Mouse (Mus musculus) gastrocnemius, postnatal 14 days (tissue): ENCODE data around the gene Mapkapk2. TPM values are rescaled to one million over a fixed set of nuclear protein-coding genes. Genes with fewer than 3 reads are reported as not detected.

Source experiments
- DNase-seq: peaks from one replicate; pipeline ENCODE4 v3.0.0; 2021; ENCODE audit warnings: mixed read lengths
- intact Hi-C: fragments of 180-260 bp; cut with DNase I; formaldehyde crosslinking; loops from one replicate; pipeline ENCODE4 v1.15.1; 2025; ENCODE audit warnings: low total_unique reads
- total RNA-seq, 2 experiments: library from RNA; stranded (reverse); gene quantifications; 2 replicates each; pipeline ENCODE4 v1.2.3; 2021

Gene Mapkapk2
- total RNA-seq, 2 experiments from 2014 or later: 151 to 154 TPM

DNA sequence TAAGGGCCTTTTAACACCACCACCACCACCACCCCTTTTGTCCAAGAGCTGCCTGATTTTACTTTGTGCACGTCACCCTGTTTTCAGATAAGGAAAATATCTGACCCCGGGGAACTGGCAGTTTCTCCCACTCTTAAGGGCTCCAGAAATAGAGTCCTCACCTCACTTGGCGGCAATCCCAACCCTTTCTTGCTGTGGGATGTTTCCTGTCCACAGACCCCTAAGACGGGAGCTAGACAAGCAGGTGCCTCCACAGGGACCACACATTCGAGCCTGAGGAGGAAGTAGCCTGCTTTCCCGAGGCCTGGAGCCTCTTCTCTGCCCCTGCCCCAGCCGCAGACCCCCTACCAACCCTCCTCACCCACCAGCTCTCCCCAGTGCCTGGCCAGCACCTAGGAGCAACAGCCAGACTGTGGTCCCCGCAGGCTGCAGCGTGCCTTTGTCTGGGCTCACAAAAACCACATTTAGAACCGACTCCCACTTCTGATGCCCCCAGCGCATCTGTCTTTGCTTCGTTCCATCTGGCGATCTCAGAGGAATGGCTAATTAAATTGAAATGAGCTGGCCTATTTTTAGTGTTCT, 18.9 kb upstream of the Mapkapk2 start:
- DNase-seq: no peak
- intact Hi-C loops: loop anchor here (5.0 kb wide), 2 partner anchors 36 to 146 kb away; partner anchors contain the start of gene Eif2d

GRCm38 (mm10) chr1:131115932-131116331, 18.3 kb upstream of the Mapkapk2 start:
- intact Hi-C loops: loop anchor here (5.0 kb wide), 2 partner anchors 36 to 146 kb away; partner anchors contain the start of gene Eif2d

DNA sequence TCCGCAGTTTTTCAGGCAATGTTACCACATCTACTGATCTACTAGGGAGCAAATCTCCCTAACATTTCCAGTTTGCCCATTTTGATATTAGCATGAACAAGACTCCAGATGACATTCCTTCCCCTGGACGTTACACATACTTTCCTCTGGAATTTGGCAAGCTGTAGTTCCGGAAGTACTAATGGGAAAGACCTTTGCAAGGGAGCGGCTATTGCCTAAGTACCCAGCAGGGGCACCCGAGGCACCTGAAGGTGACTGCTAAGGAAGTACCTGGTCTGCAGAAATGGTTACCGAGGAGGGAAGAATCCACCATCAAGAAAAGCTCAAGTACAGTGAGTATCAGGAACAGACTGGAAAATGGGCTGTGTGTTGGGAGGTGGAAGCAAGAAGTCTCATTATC, 14.9 kb upstream of the Mapkapk2 start:
- intact Hi-C loops: no loop called here
- DNase-seq: peak; percentile 31

More at GRCm38 (mm10) chr1:131115932-131116331, 18.3 kb upstream of the Mapkapk2 start:
- peak; percentile 57 for DNase-seq

DNA sequence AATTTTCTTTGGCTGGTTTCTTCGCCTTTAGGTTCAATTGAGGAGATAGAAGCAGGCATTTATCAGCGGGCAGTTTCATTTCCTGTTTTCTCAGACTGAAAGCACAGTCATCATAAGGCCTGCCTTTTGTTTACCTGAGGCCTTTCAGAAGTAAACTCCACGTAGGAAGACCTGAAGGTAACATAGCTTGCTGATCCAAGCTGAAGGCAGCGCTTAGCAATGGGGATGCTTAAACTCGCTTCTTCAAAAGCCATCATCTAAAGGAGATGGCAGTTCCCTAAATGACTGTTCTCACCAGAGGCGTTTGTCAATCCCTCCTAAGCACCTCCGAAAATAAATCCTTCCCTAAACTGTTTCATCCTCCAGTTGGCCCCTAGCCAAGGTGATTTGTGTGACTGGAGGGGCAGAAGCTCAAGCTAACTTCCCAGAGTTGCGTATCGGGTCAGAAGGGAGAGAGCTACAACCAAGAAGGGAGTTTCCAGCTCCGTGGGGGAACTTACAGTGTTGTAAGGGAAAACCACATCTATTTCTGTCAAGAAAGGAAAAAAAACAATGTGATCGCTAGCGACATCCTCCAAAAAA, 13.0 kb upstream of the Mapkapk2 start:
- DNase-seq: peak; percentile 40

DNA sequence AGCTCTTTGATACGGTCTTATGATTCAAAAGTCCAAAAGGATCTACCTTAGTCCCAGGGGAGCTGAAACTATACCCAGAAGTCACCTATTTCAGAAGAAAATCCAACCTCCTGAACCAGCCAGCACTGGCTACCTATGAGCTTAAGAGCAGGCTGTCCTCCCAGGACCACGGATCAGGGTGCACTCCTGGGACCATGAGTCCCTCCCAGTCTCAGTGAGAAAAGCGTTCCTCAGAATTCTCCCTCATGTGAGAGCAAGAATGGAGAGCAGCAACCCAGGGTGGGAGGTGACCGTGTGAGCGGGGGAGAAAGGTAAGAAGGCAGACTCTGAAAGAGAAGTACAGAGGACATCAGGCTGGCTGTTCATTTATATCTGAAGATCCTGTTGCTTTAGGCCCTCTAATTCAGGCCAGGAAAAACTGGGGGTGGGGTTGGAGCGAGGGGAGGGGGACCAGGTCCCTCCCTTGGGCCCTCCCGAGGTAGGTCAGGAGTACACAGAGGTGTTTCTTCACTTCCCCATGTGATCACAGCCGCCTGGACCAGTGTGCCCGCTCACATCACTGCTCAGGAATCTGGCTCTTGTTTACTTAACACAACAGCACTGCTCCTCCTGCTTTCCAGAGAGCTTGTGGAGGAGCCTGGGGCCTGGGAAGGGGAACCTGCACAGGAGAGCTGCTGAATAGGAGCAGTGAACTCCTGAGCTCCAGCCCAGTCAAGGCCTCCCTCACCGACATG, 10.1 kb upstream of the Mapkapk2 start:
- intact Hi-C loops: no loop called here
- no peak for DNase-seq

More for the DNA sequence above, 13.0 kb upstream of the Mapkapk2 start:
- intact Hi-C loops: no loop called here

GRCm38 (mm10) chr1:131103776-131104424, 6.3 kb upstream of the Mapkapk2 start:
- intact Hi-C loops: no loop called here

DNA sequence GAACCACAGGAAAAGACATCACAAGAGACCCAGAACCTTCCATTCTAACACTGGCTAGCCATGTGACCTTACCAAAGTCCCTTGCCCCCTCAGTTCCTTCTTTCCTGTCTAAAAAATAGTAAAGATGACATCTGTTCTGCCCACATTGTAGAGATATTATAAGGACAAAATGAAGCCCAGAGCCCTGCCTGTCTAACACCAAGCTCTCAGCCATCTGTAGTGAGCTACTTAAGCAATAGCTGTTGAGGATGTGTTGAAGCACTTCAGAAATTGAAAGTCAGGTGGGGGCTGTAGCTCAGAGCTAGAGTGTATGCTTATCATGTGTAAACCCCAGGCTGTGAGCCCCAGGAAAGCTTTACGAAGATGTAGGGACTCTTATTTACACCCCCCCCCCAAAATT, 3.2 kb upstream of the Mapkapk2 start:
- intact Hi-C loops: no loop called here
- DNase-seq: no peak

More at GRCm38 (mm10) chr1:131103776-131104424, 6.3 kb upstream of the Mapkapk2 start:
- no peak for DNase-seq

DNA sequence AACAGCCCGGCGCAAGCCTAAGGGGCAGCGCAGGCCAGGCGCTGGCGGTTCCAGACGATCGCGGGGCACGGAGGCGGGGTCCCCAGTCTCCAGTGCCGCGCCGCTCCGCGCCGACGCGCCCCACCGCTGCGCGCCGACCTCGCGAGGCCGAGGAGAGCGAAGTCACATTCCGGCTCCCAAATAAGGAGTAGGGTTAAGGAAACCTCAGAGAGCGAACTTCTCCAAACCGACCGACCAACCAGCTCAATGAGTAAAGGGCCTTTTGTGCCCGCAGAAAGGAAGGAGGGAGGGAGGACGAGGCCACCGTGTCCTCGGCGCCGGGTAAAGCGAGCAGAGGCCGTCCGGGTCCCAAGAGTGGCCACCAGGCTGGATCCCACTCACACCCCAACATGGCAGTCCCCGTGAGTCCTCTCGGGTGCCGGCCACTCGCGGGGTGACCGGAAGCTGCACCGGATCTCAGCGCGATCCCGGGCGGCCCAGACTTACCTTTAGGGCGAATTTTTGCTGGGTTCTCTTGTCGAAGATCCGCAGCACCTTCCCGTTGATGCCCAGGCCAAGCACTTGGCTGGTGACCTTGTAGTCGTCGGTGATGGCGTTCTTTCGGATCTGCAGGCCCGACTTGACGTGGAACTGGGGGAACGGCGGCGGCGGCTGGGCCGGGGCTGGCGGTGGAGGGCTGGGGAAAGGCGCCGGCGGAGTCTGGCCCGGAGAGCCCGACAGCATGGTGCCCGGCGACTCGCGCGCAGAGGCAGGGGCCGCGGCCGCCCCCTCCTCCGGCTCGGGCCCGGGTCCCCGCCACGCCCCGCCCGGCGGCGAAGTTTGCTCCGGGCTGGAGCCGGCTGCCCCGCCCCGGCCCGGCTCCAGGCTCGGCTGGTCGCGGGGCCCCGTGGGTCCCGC, 575 bp downstream of the Mapkapk2 start:
- DNase-seq: peak; percentile 77
- intact Hi-C loops: no loop called here

DNA sequence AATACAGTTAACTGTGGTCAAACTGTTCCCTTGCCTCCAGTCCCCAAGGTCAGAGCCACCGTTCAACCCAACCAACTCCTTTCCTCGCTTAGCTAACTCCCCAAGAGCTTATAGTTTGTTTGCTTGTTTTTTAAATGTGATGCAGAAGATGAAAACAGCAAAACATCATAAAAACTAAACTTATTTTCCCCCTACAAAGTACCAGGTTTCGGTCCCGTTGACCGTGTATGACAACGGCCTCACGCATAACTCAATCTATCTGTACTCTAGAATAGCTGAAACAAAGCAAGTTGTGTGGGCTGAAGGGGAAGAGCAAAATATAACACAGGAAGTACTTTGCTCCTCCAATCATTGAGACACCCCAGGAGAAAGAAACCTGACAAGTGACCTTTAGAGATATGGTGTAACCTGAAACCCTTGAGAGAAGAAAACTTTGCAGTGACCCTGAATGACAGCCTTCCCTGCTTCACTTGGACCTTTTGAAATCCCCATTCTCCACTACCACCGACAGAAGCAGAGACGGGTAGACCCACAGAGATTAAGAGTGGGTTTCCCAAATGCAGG, 1.4 kb downstream of the Mapkapk2 start:
- no peak for DNase-seq
- intact Hi-C loops: no loop called here

DNA sequence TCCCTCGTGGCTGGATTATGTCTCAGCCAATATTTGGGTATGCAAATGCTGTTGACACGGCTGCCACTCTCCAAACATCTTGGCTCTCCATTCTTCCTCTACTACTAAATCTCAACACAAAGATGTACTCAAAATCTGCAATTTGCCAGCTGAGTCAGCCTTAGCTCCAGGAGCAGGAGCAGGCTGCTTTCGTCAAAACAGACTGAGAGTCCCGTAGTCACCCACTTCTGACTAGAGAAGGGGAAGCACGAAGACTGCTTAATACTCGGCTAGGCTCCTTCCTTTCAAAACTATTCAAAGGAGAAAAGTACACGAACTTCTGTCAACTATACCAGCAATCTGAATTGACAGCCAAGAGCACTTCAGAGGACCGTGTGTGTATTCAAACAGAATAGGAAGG, 2.1 kb downstream of the Mapkapk2 start:
- no peak for DNase-seq
- intact Hi-C loops: no loop called here

GRCm38 (mm10) chr1:131093889-131094288, 3.7 kb downstream of the Mapkapk2 start:
- intact Hi-C loops: no loop called here

GRCm38 (mm10) chr1:131092846-131093245, 4.8 kb downstream of the Mapkapk2 start:
- intact Hi-C loops: no loop called here
- DNase-seq: no peak

More at GRCm38 (mm10) chr1:131093889-131094288, 3.7 kb downstream of the Mapkapk2 start:
- no peak for DNase-seq

DNA sequence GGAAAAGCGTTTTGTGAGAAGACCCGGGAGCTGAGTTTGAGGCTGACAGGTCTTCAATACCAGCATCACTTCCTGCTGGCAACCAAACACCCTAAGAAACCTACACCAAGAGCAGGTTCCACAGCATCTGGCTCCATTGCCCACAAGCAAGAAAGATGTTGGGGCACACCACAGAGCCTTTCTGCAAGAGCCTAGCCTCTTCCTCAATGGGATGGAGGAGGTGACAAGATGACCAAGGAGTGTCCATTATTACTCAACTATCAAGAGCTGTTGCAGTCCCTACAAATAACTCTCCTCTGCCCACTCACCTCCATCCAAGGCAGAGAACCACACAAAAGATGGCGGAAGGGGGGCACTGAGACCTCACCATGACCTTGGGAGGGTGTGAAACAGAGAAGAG, 5.5 kb downstream of the Mapkapk2 start:
- intact Hi-C loops: no loop called here
- no peak for DNase-seq

GRCm38 (mm10) chr1:131091481-131091880, 6.1 kb downstream of the Mapkapk2 start:
- intact Hi-C loops: no loop called here

DNA sequence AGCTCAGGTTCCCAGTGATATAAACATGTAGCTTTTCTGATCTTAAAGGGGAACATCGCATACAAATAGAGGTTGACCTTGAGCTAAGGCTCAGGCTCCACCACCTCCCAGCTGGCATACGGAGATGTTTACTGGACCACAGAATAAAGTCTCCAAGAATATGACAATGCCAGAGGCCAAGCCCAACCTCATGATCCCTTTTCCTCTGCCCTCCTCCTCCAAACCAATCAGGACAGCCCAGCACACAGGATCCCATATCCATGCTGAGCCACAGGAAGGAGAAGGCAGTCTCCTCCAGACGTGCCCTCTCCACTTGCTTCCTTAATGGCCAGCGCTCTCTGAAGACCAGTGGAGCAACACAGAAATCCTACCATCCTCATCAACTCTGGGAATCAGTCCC, 6.7 kb downstream of the Mapkapk2 start:
- DNase-seq: no peak

More at GRCm38 (mm10) chr1:131091481-131091880, 6.1 kb downstream of the Mapkapk2 start:
- no peak for DNase-seq

GRCm38 (mm10) chr1:131090261-131090660, 7.4 kb downstream of the Mapkapk2 start:
- intact Hi-C loops: no loop called here
- peak; percentile 44 for DNase-seq

More for the DNA sequence above, 6.7 kb downstream of the Mapkapk2 start:
- intact Hi-C loops: no loop called here

DNA sequence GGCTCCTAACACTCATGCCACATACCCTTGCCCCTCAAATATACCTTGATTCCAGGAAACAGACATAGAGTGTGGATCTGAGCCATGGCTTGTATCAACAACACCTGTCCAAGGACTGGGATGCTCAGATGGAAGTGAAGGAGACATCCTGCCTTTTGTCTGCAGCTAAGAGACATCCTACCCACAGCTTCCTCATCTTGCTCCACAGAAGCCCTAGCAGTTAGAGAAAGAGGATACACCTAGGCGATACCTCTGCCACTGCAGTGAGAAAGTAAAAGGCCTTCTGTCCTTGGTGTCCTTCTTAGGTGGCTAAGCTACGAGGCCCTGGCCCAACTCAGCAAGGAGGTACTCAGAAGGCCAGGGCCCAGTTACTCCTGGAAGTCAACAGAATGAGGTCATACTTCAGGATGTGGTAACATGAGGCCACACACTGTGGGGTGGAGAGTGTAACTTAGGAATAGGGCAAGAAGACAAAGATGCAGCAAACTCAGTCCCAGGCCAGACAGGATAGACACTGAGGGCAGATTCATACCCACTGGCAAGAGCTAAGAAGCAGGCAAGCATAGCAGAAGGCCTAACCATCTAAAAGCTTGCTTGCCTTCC, 8.0 kb downstream of the Mapkapk2 start:
- DNase-seq: peak; percentile 29
- intact Hi-C loops: no loop called here

DNA sequence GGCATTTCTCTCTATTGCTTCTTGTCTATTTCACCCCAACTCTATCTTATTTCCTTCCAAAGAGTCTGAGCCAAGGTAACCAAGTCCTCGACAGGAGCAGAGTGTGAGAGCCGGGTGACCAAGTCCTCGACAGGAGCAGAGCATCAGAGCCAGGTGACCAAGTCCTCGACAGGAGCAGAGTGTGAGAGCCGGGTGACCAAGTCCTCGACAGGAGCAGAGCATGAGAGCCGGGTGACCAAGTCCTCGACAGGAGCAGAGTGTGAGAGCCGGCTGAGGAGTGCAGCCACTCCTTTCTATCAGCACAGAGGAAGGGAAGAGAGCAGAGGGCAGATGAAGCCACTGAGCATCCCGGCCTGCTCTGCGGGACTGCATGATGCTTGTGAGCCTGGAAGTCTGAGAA, 9.1 kb downstream of the Mapkapk2 start:
- DNase-seq: no peak
- intact Hi-C loops: no loop called here
